Mouse (Mus musculus) ovary, postnatal 10 days (tissue): Measurements from ENCODE around the gene Srp9.
A peak's percentile ranks its signal among the peaks of the same experiment; 100 is the strongest.

ENCODE experiments used
- DNase-seq: peaks from one replicate; pipeline ENCODE4 v3.0.0; 2022; ENCODE audit warnings: low spot score

Gene Srp9

GRCm38 (mm10) chr1:182105023-182105422 is 19.5 kb upstream of the Srp9 start:
- DNase-seq = no peak

- no peak for DNase-seq
These were observed 17.3 kb upstream of the Srp9 start for GRCm38 (mm10) chr1:182107251-182107650.

GRCm38 (mm10) chr1:182108397-182109099 is 16.0 kb upstream of the Srp9 start:
- no peak for DNase-seq

- DNase-seq = no peak
These were observed 14.4 kb upstream of the Srp9 start for GRCm38 (mm10) chr1:182110185-182110584.

- no peak for DNase-seq
These were observed 13.7 kb upstream of the Srp9 start for GRCm38 (mm10) chr1:182110708-182111385.

GRCm38 (mm10) chr1:182111386-182112317 is 12.9 kb upstream of the Srp9 start:
- no peak for DNase-seq

- no peak for DNase-seq
These were observed 12.2 kb upstream of the Srp9 start for GRCm38 (mm10) chr1:182112385-182112784.

- no peak for DNase-seq
These were observed 11.4 kb upstream of the Srp9 start for GRCm38 (mm10) chr1:182113131-182113530.

- DNase-seq = no peak
These were observed 10.7 kb upstream of the Srp9 start for GRCm38 (mm10) chr1:182113587-182114500.

GRCm38 (mm10) chr1:182115197-182115596 is 9.3 kb upstream of the Srp9 start:
- DNase-seq = no peak

GRCm38 (mm10) chr1:182115651-182116408 is 8.7 kb upstream of the Srp9 start:
- DNase-seq = no peak

- no peak for DNase-seq
These were observed 2.1 kb upstream of the Srp9 start for GRCm38 (mm10) chr1:182122413-182122812.

GRCm38 (mm10) chr1:182124924-182125368 is 409 bp downstream of the Srp9 start:
- DNase-seq = peak; percentile 61

- DNase-seq = no peak
These were observed 6.3 kb downstream of the Srp9 start for GRCm38 (mm10) chr1:182130830-182131229.

GRCm38 (mm10) chr1:182137204-182138125 is 12.9 kb downstream of the Srp9 start:
- DNase-seq = no peak

- no peak for DNase-seq
These were observed 13.6 kb downstream of the Srp9 start for GRCm38 (mm10) chr1:182138172-182138571.

GRCm38 (mm10) chr1:182139937-182140336 is 15.4 kb downstream of the Srp9 start:
- DNase-seq = no peak

GRCm38 (mm10) chr1:182140370-182140769 is 15.8 kb downstream of the Srp9 start:
- DNase-seq = peak; percentile 69

- DNase-seq = no peak
These were observed 18.2 kb downstream of the Srp9 start for GRCm38 (mm10) chr1:182142725-182143124.

- DNase-seq = no peak
These were observed 18.8 kb downstream of the Srp9 start for GRCm38 (mm10) chr1:182143288-182143687.
